Mouse (Mus musculus): ENCODE data around the gene Ddost. TPM values are rescaled to one million over a fixed set of nuclear protein-coding genes. Genes with fewer than 3 reads are reported as not detected.

Ddost gene
- total and polyA plus RNA-seq, 2 experiments from 2014 or later: 218 to 232 TPM

DNA sequence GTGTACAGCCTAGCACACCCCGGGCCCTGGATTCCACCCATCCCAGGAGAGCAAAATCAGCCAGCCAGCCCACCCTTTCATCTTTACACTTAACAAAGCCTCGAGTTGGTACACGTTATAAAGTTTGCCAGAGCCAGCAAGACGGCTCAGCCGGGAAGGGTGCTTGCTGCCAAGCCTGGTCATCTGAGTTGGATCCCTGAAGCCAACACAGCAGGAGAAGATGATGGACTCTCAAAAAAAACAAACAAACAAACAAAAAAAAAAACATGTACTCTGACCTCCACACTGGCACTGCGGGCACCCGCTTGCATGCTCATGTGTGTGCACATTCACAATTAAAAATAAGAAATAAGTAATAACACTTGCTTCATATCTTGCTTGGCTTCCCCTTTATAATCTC lies 37.5 kb downstream of the Ddost start:
- TF ChIP-seq CTCF (IDR thresholded peaks at IDR 0.05; ENCODE audit: low read depth): no peak
- H3K9ac ChIP-seq (replicated peaks; ENCODE audit: low read length): no peak overlapping the region
- H3K36me3 ChIP-seq (ENCODE audit: insufficient read depth, low read length): no peaks in the 10 kb centered on the region
- no peaks in the 10 kb centered on the region for H3K4me1 ChIP-seq (ENCODE audit: insufficient read depth, low read length)
- H3K27ac ChIP-seq: no peak overlapping the region
- DNase-seq (ENCODE audit: low spot score) (no peak), ATAC-seq (no peak)
- WGBS: 56% methylated on average over 7 of the region's 7 CpGs
- no peak overlapping the region for H3K4me3 ChIP-seq (ENCODE audit: low read length)
- no peaks in the 10 kb centered on the region for H3K27me3 ChIP-seq (ENCODE audit: insufficient read depth, low read length)
- H3K4me2 ChIP-seq (ENCODE audit: low read depth, low read length): no peak overlapping the region
- no peaks in the 10 kb centered on the region for H3K9me3 ChIP-seq (ENCODE audit: low read length)

DNA sequence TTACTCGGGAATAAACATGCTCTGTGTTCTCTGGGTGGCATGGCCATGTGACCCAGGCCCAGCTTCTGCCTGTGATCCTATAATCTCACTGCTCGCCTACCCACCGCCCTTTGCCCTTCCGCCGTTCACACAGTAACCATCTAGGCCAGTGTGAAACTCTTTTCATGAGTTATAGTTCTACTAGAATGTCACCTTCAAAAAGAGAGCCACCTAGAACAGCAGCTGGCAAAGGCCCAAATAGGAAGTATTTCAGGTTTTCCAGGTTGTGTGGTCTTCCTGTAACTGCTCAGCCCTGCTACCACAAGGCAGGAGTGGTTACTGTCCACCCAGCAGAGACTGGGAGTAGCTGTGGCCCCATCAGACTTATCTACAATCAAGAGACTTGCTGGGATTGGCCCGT lies 38.2 kb downstream of the Ddost start:
- ATAC-seq (no peak), DNase-seq (ENCODE audit: low spot score) (no peak)
- H3K9ac ChIP-seq (replicated peaks; ENCODE audit: low read length): no peak overlapping the region
- H3K4me3 ChIP-seq (ENCODE audit: low read length): no peak overlapping the region
- 85% methylated on average over 6 of the region's 6 CpGs for WGBS
- H3K27ac ChIP-seq: peak overlapping the region; percentile 16; the same call in 1 of the 2 replicates
- no peak overlapping the region for H3K4me2 ChIP-seq (ENCODE audit: low read depth, low read length)
- no peaks in the 10 kb centered on the region for H3K4me1 ChIP-seq (ENCODE audit: insufficient read depth, low read length)
- H3K9me3 ChIP-seq (ENCODE audit: low read length): no peaks in the 10 kb centered on the region
- no peaks in the 10 kb centered on the region for H3K36me3 ChIP-seq (ENCODE audit: insufficient read depth, low read length)
- no peaks in the 10 kb centered on the region for H3K27me3 ChIP-seq (ENCODE audit: insufficient read depth, low read length)
- TF ChIP-seq CTCF (IDR thresholded peaks at IDR 0.05; ENCODE audit: low read depth): no peak

DNA sequence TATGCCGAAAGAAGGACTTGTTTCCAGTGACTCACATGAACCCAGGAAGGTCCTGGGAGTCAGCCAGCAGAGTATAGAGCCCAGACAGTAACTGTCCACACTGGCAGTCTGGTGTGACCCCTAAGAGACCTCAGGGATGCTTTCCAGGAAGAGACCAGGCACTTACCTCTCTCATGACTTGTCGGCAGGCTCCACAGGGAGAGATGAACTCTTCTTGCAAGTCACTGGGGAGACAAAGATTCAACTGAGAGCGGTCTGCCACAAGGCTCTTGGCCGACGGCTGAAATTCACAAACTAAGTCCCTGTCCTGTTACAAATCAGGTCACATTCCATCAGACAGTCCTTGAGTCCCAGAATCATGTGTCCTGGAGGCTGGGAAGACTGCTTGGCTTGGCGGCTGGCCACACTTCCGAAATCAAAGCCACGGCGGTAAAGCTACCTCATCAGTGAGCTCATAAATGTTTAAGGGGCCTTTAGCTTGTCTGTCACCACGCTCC lies 38.9 kb downstream of the Ddost start:
- no peak overlapping the region for H3K4me2 ChIP-seq (ENCODE audit: low read depth, low read length)
- TF ChIP-seq CTCF (IDR thresholded peaks at IDR 0.05; ENCODE audit: low read depth): no peak
- DNase-seq (ENCODE audit: low spot score) (peak; percentile 39), ATAC-seq (no peak)
- H3K27me3 ChIP-seq (ENCODE audit: insufficient read depth, low read length): no peaks in the 10 kb centered on the region
- no peak overlapping the region for H3K9ac ChIP-seq (replicated peaks; ENCODE audit: low read length)
- no peaks in the 10 kb centered on the region for H3K36me3 ChIP-seq (ENCODE audit: insufficient read depth, low read length)
- H3K4me3 ChIP-seq (ENCODE audit: low read length): no peak overlapping the region
- H3K9me3 ChIP-seq (ENCODE audit: low read length): no peaks in the 10 kb centered on the region
- H3K27ac ChIP-seq: peak overlapping the region; percentile 16; the same call in 1 of the 2 replicates
- 50% methylated on average over 10 of the region's 10 CpGs for WGBS
- H3K4me1 ChIP-seq (ENCODE audit: insufficient read depth, low read length): no peaks in the 10 kb centered on the region

DNA sequence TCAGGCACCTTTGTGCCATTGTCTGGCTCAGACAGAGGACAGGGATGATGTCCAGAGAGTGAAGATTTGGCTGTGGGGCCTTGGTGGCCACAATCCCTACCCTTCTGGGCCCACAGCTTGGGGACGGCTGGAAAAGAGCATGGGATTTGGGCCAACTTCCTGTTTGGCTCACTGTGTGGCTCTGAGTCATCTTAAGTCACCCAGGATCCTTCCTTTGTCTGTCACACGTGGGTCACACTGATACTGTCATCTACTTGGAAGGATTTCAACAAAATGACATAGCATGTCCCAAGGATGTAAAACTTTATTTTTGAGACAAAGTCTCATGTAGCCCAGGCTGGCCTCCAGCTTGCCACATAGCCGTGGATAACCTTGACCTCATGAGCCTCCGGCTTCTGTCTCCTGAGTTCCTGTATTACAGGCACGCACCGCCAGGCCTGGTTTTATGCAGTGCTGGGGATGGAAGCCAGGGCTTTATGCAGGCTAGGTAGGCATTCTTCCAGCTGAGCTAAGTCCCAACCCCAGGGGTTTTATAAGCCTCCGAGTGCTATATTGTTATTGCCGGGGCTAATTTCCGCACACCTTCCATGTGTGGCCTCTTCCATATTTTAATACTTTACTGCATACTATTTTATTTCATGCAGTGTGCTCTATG lies 40.5 kb downstream of the Ddost start:
- 50% methylated on average over 9 of the region's 9 CpGs for WGBS
- Histone ChIP-seq H3K36me3 (ENCODE audit: insufficient read depth, low read length) (no peaks in the 10 kb centered on the region), H3K9me3 (ENCODE audit: low read length) (no peaks in the 10 kb centered on the region), H3K27me3 (ENCODE audit: insufficient read depth, low read length) (no peaks in the 10 kb centered on the region), H3K4me3 (ENCODE audit: low read length) (no peak overlapping the region), H3K4me1 (ENCODE audit: insufficient read depth, low read length) (no peaks in the 10 kb centered on the region), H3K27ac (no peak overlapping the region), H3K4me2 (ENCODE audit: low read depth, low read length) (no peak overlapping the region), H3K9ac (replicated peaks; ENCODE audit: low read length) (no peak overlapping the region)
- ATAC-seq (peak; percentile 64; the same call in 1 of the 2 replicates), DNase-seq (ENCODE audit: low spot score) (peak; percentile 39)
- 0 out of 2 replicates have a peak, but pooled peaks have one; percentile 3 for TF ChIP-seq CTCF (IDR thresholded peaks at IDR 0.05; ENCODE audit: low read depth)

DNA sequence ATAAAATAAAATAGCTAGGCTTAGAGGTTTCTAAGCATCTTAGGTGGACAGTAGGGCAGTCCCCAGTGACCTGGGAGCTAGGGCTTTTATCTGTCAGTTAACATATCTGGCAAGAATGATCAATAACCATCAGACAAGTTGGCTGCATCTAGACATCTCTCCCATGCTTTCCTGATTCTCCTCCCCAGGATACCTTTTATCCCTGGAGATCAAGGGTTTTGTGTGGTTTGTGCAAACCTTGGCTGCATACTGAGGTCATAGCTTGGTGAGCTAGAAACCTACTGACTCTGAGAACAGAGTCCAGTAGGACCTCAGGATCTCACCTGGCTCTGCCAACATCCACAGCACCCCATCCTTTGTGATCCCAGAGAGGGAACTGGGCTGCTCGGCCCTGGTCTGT lies 42.8 kb downstream of the Ddost start:
- H3K4me3 ChIP-seq (ENCODE audit: low read length): no peak overlapping the region
- no peaks in the 10 kb centered on the region for H3K27me3 ChIP-seq (ENCODE audit: insufficient read depth, low read length)
- H3K4me1 ChIP-seq (ENCODE audit: insufficient read depth, low read length): no peaks in the 10 kb centered on the region
- H3K36me3 ChIP-seq (ENCODE audit: insufficient read depth, low read length): no peaks in the 10 kb centered on the region
- DNase-seq (ENCODE audit: low spot score) (no peak), ATAC-seq (no peak)
- WGBS: 64% methylated on average over 1 of the region's 1 CpGs
- no peaks in the 10 kb centered on the region for H3K9me3 ChIP-seq (ENCODE audit: low read length)
- H3K4me2 ChIP-seq (ENCODE audit: low read depth, low read length): no peak overlapping the region
- TF ChIP-seq CTCF (IDR thresholded peaks at IDR 0.05; ENCODE audit: low read depth): no peak
- H3K9ac ChIP-seq (replicated peaks; ENCODE audit: low read length): no peak overlapping the region
- no peak overlapping the region for H3K27ac ChIP-seq

DNA sequence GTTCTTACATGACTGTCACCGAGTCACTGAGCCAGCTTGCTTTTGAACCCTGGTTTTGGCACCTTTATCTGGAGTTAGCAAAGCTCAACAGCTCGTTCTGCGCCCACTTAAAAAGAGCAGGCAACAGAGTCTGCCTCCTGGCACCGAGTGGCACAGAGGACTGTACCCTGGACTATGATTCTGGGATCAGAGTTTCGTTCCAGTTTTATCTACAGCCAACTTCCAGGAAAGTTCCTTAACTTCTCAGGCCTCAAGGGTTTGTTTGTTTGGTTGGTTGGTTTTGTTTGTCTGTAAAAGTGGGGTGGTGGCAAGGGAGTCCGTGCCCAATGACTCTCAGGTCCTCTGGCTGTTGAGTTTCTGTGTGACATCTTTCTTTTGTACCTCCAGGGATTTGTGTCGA lies 44.2 kb downstream of the Ddost start:
- TF ChIP-seq CTCF (IDR thresholded peaks at IDR 0.05; ENCODE audit: low read depth): no peak
- Histone ChIP-seq H3K9me3 (ENCODE audit: low read length) (no peaks in the 10 kb centered on the region), H3K4me2 (ENCODE audit: low read depth, low read length) (no peak overlapping the region), H3K9ac (replicated peaks; ENCODE audit: low read length) (no peak overlapping the region), H3K36me3 (ENCODE audit: insufficient read depth, low read length) (no peaks in the 10 kb centered on the region), H3K4me3 (ENCODE audit: low read length) (no peak overlapping the region), H3K4me1 (ENCODE audit: insufficient read depth, low read length) (no peaks in the 10 kb centered on the region), H3K27me3 (ENCODE audit: insufficient read depth, low read length) (no peaks in the 10 kb centered on the region), H3K27ac (no peak overlapping the region)
- 73% methylated on average over 7 of the region's 7 CpGs for WGBS
- ATAC-seq (no peak), DNase-seq (ENCODE audit: low spot score) (no peak)

DNA sequence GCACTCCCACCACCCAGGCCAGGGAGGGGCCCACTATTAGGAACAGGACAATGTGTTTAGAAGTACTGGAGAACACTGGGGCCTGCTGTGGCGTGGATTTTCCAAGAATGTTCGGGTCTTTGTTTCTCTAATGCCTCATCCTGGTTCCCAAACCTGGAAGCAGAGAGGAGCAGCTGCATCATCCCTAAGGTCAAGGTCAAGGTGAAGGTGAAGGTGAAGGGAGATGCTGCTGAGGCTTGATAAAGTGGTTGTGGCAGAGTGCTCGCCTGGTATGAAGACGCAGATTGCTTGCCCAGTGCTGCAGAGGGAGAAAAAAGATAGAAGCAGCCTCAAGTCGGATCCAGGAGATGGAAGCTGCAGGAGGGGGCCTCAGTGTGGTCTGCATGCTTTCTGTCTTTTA lies 47.3 kb downstream of the Ddost start:
- DNase-seq (ENCODE audit: low spot score) (no peak), ATAC-seq (no peak)
- Histone ChIP-seq H3K27me3 (ENCODE audit: insufficient read depth, low read length) (no peaks in the 10 kb centered on the region), H3K4me1 (ENCODE audit: insufficient read depth, low read length) (no peaks in the 10 kb centered on the region; the same call in 1 of the 2 replicates), H3K27ac (no peak overlapping the region), H3K4me2 (ENCODE audit: low read depth, low read length) (no peak overlapping the region), H3K9me3 (ENCODE audit: low read length) (no peaks in the 10 kb centered on the region), H3K9ac (replicated peaks; ENCODE audit: low read length) (no peak overlapping the region), H3K4me3 (ENCODE audit: low read length) (no peak overlapping the region), H3K36me3 (ENCODE audit: insufficient read depth, low read length) (no peaks in the 10 kb centered on the region)
- WGBS: 83% methylated on average over 5 of the region's 5 CpGs
- no peak for TF ChIP-seq CTCF (IDR thresholded peaks at IDR 0.05; ENCODE audit: low read depth)
